Mouse (Mus musculus): ENCODE data around the gene Nr3c2. TPM values are rescaled to one million over a fixed set of nuclear protein-coding genes. Genes with fewer than 3 reads are reported as not detected.

Gene Nr3c2
- polyA plus RNA-seq, 1 experiment from 2014 or later: 5.0 TPM

DNA sequence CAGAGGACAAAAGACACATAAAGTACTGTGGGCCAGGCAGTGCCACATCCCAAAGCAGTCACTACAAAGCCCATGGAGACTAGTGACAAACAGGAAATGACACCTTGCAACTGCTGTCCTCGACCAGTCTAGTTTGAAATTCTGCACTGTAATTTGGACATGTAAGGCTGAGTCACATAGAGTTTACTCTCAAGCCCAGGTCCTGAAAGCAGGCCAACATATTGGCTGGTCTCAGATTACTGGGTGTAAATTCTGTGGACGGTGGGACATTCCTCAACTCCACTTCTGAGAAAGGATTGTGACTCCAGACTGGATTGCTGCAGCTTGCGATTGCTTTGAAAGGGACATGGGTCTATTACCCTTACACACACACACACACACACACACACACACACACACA lies 388.8 kb downstream of the Nr3c2 start:
- Histone ChIP-seq H3K9me3 (replicated peaks) (no peaks in the 10 kb centered on the region), H3K4me2 (no peak overlapping the region), H3K4me3 (no peak overlapping the region), H3K4me1 (replicated peaks) (0 out of 2 replicates have a peak, but pooled peaks cover 2% of the 10 kb centered on the region), H3K27ac (no peak overlapping the region), H3K27me3 (no peaks in the 10 kb centered on the region), H3K36me3 (no peaks in the 10 kb centered on the region), H3K9ac (no peak overlapping the region)
- no peak for ATAC-seq (replicated peaks; ENCODE audit: insufficient number of reproducible peaks, insufficient read depth, low FRiP score, low read depth)
- WGBS: 56% methylated on average over 3 of the region's 3 CpGs

DNA sequence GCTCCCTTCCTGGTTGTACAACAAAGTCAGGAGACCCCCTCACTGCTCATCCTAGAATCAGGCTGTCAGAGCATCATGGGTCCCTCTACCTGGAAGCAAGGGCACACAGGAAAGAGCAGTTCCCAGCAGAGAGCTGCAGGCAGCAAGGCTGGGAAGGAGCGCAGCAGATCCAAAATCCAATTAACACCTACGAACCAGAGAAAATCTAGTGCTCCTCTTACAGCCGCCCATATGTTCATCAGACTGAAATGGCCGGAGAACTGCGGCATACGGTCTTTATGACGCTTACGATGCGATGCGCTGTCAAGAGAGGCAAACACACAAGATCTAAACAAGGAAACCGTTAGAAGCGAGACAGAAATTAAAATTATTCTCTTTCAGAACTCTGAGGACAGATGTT lies 389.2 kb downstream of the Nr3c2 start:
- Histone ChIP-seq H3K27ac (no peak overlapping the region), H3K4me1 (replicated peaks) (0 out of 2 replicates have a peak, but pooled peaks cover 2% of the 10 kb centered on the region), H3K27me3 (no peaks in the 10 kb centered on the region), H3K9me3 (replicated peaks) (no peaks in the 10 kb centered on the region), H3K36me3 (no peaks in the 10 kb centered on the region), H3K4me3 (no peak overlapping the region), H3K9ac (no peak overlapping the region), H3K4me2 (no peak overlapping the region)
- WGBS: 94% methylated on average over 12 of the region's 12 CpGs
- ATAC-seq (replicated peaks; ENCODE audit: insufficient number of reproducible peaks, insufficient read depth, low FRiP score, low read depth): no peak

DNA sequence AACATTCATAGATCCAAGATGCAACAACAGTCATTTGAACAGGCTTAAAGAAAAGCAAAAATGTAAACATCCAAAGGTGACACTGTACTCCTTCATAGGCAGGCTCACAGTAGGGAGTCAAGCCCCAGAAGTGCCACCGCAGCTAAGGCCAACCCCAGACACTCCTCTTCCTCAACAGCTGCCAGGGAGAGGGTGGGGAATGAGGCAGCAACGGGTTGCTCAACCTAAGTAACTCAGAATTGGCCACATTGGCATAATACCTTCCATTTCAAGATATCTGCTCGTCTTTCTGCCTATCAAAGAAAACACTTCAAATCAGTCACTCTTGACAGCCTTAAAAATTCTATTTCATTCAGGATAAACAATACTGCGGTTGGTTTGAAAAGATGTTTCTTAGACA lies 392.9 kb downstream of the Nr3c2 start:
- Histone ChIP-seq H3K4me1 (replicated peaks) (0 out of 2 replicates have a peak, but pooled peaks cover 2% of the 10 kb centered on the region), H3K4me3 (no peak overlapping the region), H3K9me3 (replicated peaks) (0 out of 2 replicates have a peak, but pooled peaks cover 4% of the 10 kb centered on the region), H3K36me3 (peaks cover 11% of the 10 kb centered on the region), H3K9ac (no peak overlapping the region), H3K4me2 (no peak overlapping the region), H3K27me3 (no peaks in the 10 kb centered on the region), H3K27ac (no peak overlapping the region)
- WGBS: 78% methylated on average over 4 of the region's 4 CpGs
- no peak for ATAC-seq (replicated peaks; ENCODE audit: insufficient number of reproducible peaks, insufficient read depth, low FRiP score, low read depth)

DNA sequence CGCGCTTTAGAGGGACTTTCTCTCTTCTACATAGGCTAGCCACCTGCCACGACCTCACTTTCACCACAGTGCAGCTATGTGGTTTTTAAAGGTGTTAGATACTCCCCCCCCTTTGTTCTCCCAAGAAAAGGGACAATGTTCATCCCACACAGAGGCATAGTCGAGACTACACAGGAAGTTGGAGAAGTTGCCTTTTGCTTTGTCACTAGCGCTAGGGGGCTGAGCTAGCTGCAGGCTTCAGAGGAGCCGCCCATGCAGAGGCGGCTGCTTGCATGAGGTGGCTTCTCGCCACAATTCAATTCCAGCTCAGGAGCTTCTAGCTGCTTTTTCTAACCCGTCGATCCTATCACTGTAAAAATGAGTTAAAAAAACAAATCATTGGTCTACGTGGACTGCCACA lies 393.4 kb downstream of the Nr3c2 start:
- peaks cover 14% of the 10 kb centered on the region for H3K36me3 ChIP-seq
- 72% methylated on average over 11 of the region's 11 CpGs for WGBS
- ATAC-seq (replicated peaks; ENCODE audit: insufficient number of reproducible peaks, insufficient read depth, low FRiP score, low read depth): no peak
- H3K4me2 ChIP-seq: no peak overlapping the region
- no peak overlapping the region for H3K27ac ChIP-seq
- H3K9me3 ChIP-seq (replicated peaks): 0 out of 2 replicates have a peak, but pooled peaks cover 4% of the 10 kb centered on the region
- H3K4me1 ChIP-seq (replicated peaks): 0 out of 2 replicates have a peak, but pooled peaks cover 2% of the 10 kb centered on the region
- no peak overlapping the region for H3K4me3 ChIP-seq
- no peaks in the 10 kb centered on the region for H3K27me3 ChIP-seq
- no peak overlapping the region for H3K9ac ChIP-seq

DNA sequence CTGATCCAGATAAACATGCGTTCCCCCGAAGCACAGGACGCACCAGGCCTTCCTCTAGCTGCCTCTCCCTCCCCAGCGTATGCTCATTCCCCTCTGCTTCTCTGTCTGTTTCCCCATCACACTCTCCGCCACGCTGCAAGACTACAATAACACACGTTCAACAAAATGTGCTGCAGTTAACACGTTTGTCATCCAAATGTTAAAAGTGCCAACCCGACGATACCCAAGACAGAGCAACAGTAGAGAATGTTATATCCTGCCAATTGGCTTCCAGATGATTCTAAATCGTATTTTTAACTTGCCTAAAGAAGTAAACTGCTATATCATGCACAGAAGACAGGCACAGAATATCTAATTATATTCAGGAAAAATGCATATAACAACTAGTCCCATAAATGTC lies 395.4 kb downstream of the Nr3c2 start:
- H3K9ac ChIP-seq: no peak overlapping the region
- no peak overlapping the region for H3K4me2 ChIP-seq
- H3K27ac ChIP-seq: no peak overlapping the region
- 0 out of 2 replicates have a peak, but pooled peaks cover 4% of the 10 kb centered on the region for H3K9me3 ChIP-seq (replicated peaks)
- H3K4me1 ChIP-seq (replicated peaks): no peaks in the 10 kb centered on the region
- H3K27me3 ChIP-seq: no peaks in the 10 kb centered on the region
- H3K36me3 ChIP-seq: peaks cover 17% of the 10 kb centered on the region
- 86% methylated on average over 11 of the region's 11 CpGs for WGBS
- no peak for ATAC-seq (replicated peaks; ENCODE audit: insufficient number of reproducible peaks, insufficient read depth, low FRiP score, low read depth)
- no peak overlapping the region for H3K4me3 ChIP-seq
